Mouse (Mus musculus) heart, embryonic 14.5 days (tissue): ENCODE data around the gene Fam155a. TPM values are rescaled to one million over a fixed set of nuclear protein-coding genes. Genes with fewer than 3 reads are reported as not detected.

Source experiments
- ATAC-seq: fragments of 200-750 bp; cut with Nextera tagmentation; 2 replicates; pipeline ENCODE4 v1.8.0; 2017; ENCODE audit warnings: low read depth, moderate TSS enrichment; ENCODE audit not compliant: insufficient number of reproducible peaks, insufficient read depth, low FRiP score
- H3K27ac ChIP-seq, 2 experiments: fragments of 200-500 bp in 1 of 2; fragments of 300-500 bp in 1 of 2; sonication (generic) in 1 of 2; replicated peaks in 1 of 2; 2 replicates each; pipeline ENCODE4 v1.5.1; 2012 to 2014; ENCODE audit warnings: low read depth in 2 of 2, low read length in 2 of 2, control low read depth in 1 of 2, mild to moderate bottlenecking in 1 of 2, mixed read lengths in 1 of 2; ENCODE audit not compliant: control insufficient read depth in 1 of 2, insufficient read depth in 1 of 2
- H3K27me3 ChIP-seq: fragments of 300-500 bp; sonication (generic); 2 replicates; pipeline ENCODE4 v1.6.1; 2014; ENCODE audit warnings: mild to moderate bottlenecking, low read length, control low read depth; ENCODE audit not compliant: control insufficient read depth, insufficient read depth
- H3K36me3 ChIP-seq: fragments of 300-500 bp; sonication (generic); 2 replicates; pipeline ENCODE4 v1.6.1; 2014; ENCODE audit warnings: mild to moderate bottlenecking, control low read depth, low read length, mixed read lengths; ENCODE audit not compliant: control insufficient read depth, insufficient read depth
- H3K4me1 ChIP-seq, 2 experiments: fragments of 200-500 bp in 1 of 2; fragments of 300-500 bp in 1 of 2; sonication (generic) in 1 of 2; 2 replicates each; pipeline ENCODE4 v1.6.1; 2012 to 2014; ENCODE audit warnings: low read length in 2 of 2, control low read depth in 1 of 2, mixed read lengths in 1 of 2; ENCODE audit not compliant: control insufficient read depth in 2 of 2, insufficient read depth in 2 of 2
- H3K4me2 ChIP-seq: fragments of 300-500 bp; sonication (generic); 2 replicates; pipeline ENCODE4 v1.6.1; 2014; ENCODE audit warnings: mild to moderate bottlenecking, low read length
- H3K4me3 ChIP-seq, 2 experiments: fragments of 200-500 bp in 1 of 2; fragments of 300-500 bp in 1 of 2; sonication (generic) in 1 of 2; 2 replicates each; pipeline ENCODE4 v1.5.1; 2012 to 2014; ENCODE audit warnings: low read length in 2 of 2, mild to moderate bottlenecking in 2 of 2, control low read depth in 1 of 2, low read depth in 1 of 2, moderate library complexity in 1 of 2; ENCODE audit not compliant: control insufficient read depth in 1 of 2, insufficient read depth in 1 of 2
- H3K9ac ChIP-seq: fragments of 300-500 bp; sonication (generic); 2 replicates; pipeline ENCODE4 v1.6.1; 2014; ENCODE audit warnings: mild to moderate bottlenecking, low read length
- H3K9me3 ChIP-seq: fragments of 300-500 bp; sonication (generic); 2 replicates; pipeline ENCODE4 v1.6.1; 2016; ENCODE audit warnings: low read length, control low read depth; ENCODE audit not compliant: control insufficient read depth
- WGBS: fragments of 180-500 bp; shearing (Covaris S2); extraction: QIAGEN DNeasy Blood & Tissue Kit; methylation state at CpG from one replicate; pipeline ENCODE4 v1.1.7; 2014; 5-methylcytosine and 5-hydroxymethylcytosine counted together
- microRNA-seq: library from miRNA; unstranded; fragments of <30 nt; microRNA quantifications from one replicate; pipeline ENCODE4, GENCODE M21; 2016
- polyA plus RNA-seq: library from polyadenylated mRNA; unstranded; fragments of >200 nt; fragmentation: Nextera tagmentation; extraction: Ambion mirVana; gene quantifications from 2 replicates; pipeline ENCODE4 v1.2.1, GENCODE M21; 2014

Fam155a gene
- polyA plus RNA-seq, 1 experiment from 2014 or later, result 0.16 TPM

GRCm38 (mm10) chr8:9167995-9168394 is 603.0 kb downstream of the Fam155a start:
- no peak for ATAC-seq
- Histone ChIP-seq H3K4me3 (no peak overlapping the region), H3K36me3 (no peaks in the 10 kb centered on the region), H3K4me1 (no peaks in the 10 kb centered on the region), H3K9me3 (no peaks in the 10 kb centered on the region), H3K27ac (no peak overlapping the region), H3K27me3 (no peaks in the 10 kb centered on the region), H3K9ac (no peak overlapping the region), H3K4me2 (no peak overlapping the region)
- WGBS, result 81% methylated on average over 10 of the region's 10 CpGs

GRCm38 (mm10) chr8:9161606-9162005 is 609.4 kb downstream of the Fam155a start:
- 86% methylated on average over 4 of the region's 4 CpGs for WGBS
- Histone ChIP-seq H3K27ac (no peak overlapping the region), H3K9me3 (no peaks in the 10 kb centered on the region), H3K27me3 (no peaks in the 10 kb centered on the region), H3K4me2 (no peak overlapping the region), H3K36me3 (no peaks in the 10 kb centered on the region), H3K9ac (no peak overlapping the region), H3K4me3 (no peak overlapping the region), H3K4me1 (peaks cover 8 to 9% of the 10 kb centered on the region in 2 experiments; a peak in 3 of 4 replicates)
- ATAC-seq, result no peak

DNA sequence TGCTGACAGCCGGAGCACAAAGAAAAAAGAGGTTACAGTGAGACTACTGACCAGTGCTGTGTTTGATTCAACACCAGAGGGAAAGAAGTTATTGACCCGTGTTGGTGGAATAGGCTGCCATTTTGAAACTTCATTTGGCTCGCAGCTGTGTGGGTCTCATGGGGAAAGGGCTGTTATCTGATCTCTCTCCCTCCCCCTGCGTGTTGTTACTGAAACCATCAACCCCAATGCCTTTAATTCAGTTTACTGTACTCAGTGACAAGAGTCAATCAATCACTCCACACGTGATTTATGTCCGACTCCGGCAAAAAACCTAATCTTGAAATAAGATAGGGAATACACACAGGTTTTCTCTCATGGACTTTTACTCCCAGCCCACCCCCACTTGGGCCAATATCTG is 611.6 kb downstream of the Fam155a start:
- no peak overlapping the region for H3K4me3 ChIP-seq
- H3K4me2 ChIP-seq, result no peak overlapping the region
- H3K27me3 ChIP-seq, result no peaks in the 10 kb centered on the region
- 83% methylated on average over 7 of the region's 7 CpGs for WGBS
- ATAC-seq, result no peak
- no peaks in the 10 kb centered on the region for H3K9me3 ChIP-seq
- H3K27ac ChIP-seq, result no peak overlapping the region
- no peaks in the 10 kb centered on the region for H3K36me3 ChIP-seq
- no peak overlapping the region for H3K9ac ChIP-seq
- H3K4me1 ChIP-seq, result peaks cover 8 to 9% of the 10 kb centered on the region in 2 experiments; a peak in 3 of 4 replicates

DNA sequence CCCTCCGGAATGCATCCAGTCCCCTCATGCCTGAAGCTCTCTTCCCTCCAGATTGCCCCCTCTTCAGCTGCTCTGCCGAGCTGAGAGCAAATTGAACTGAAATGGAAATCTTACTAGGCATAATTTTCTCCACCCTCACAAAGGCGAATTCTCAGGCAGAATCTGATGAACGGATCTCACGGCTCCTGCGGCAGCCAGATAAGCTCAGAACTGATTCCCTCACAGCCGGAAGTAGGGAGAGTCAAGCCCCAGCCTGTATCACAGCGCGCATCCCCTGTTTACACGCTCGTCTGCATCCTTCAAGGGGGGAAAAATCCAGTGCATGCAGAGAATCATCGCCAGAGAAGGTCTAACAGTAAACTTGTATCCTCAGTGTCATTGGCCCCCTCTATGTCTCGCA is 612.3 kb downstream of the Fam155a start:
- H3K36me3 ChIP-seq, result no peaks in the 10 kb centered on the region
- WGBS, result 54% methylated on average over 13 of the region's 13 CpGs
- H3K27ac ChIP-seq, result no peak overlapping the region
- H3K4me2 ChIP-seq, result no peak overlapping the region
- ATAC-seq, result no peak
- peaks cover 8 to 9% of the 10 kb centered on the region in 2 experiments; a peak in 3 of 4 replicates for H3K4me1 ChIP-seq
- no peaks in the 10 kb centered on the region for H3K27me3 ChIP-seq
- no peak overlapping the region for H3K4me3 ChIP-seq
- H3K9me3 ChIP-seq, result no peaks in the 10 kb centered on the region
- no peak overlapping the region for H3K9ac ChIP-seq

- Histone ChIP-seq H3K4me2 (peak overlapping the region; percentile 22), H3K27me3 (no peaks in the 10 kb centered on the region), H3K4me1 (peaks cover 8 to 13% of the 10 kb centered on the region in 2 experiments; a peak in 3 of 4 replicates), H3K9ac (no peak overlapping the region; the same call in 1 of the 2 replicates), H3K9me3 (no peaks in the 10 kb centered on the region), H3K4me3 (no peak overlapping the region), H3K27ac (peak overlapping the region in 1 of 2 experiments; percentile 19; a peak in 2 of 4 replicates), H3K36me3 (no peaks in the 10 kb centered on the region)
- ATAC-seq, result peak; percentile 56; the same call in 1 of the 2 replicates
- WGBS, result 15% methylated on average over 23 of the region's 23 CpGs
These were observed 613.7 kb downstream of the Fam155a start for GRCm38 (mm10) chr8:9157141-9157781.

Small RNA genes lying within 50 kb of the gene (microRNA-seq; reads per million reads assigned to microRNA genes)
- not detected for gene Gm47312

Other genes starting within 250 kb of the Fam155a start
- gene Gm10217, start 93.1 kb upstream of the Fam155a start, polyA plus RNA-seq, result not detected in 2 replicates
- 4.2 and 5.3 TPM in 2 replicates for gene Lig4, start 206.5 kb upstream of the Fam155a start, polyA plus RNA-seq
- gene Abhd13, start 206.5 kb upstream of the Fam155a start, polyA plus RNA-seq, result 17.6 and 17.8 TPM in 2 replicates
- gene Tnfsf13b, start 235.3 kb upstream of the Fam155a start, polyA plus RNA-seq, result 0.24 and 1.0 TPM in 2 replicates